Mouse (Mus musculus): Measurements from ENCODE around the gene Cyct. TPM values are rescaled to one million over a fixed set of nuclear protein-coding genes. Genes with fewer than 3 reads are reported as not detected.

Cyct gene
- not detected in 4 replicates for total RNA-seq (2023)

GRCm38 (mm10) chr2:76360226-76360625, at the start of gene Cyct:
Gene Cyct (minus strand): TSS chr2:76360450.

GRCm38 (mm10) chr2:76406151-76406936, 46.1 kb upstream of the Cyct start, which contains the start of gene Osbpl6:
Gene Osbpl6 (plus strand): TSS chr2:76406508.

GRCm38 (mm10) chr2:76369821-76370655, 9.8 kb upstream of the Cyct start, which contains the start of gene Rbm45:
Gene Rbm45 (plus strand): TSS chr2:76369984.

GRCm38 (mm10) chr2:76338215-76339156, 21.8 kb downstream of the Cyct start, which contains the start of gene Pde11a:
Gene Pde11a (minus strand): TSS chr2:76338774.

Other genes with a start within 250 kb of the Cyct start
- 0.30 to 0.37 TPM in 2 of 4 replicates, not detected in the others for gene Pde11a, start 21.7 kb downstream of the Cyct start, total RNA-seq (2023)
- gene Rbm45, start 9.5 kb upstream of the Cyct start, total RNA-seq (2023): 31.9 to 36.6 TPM (median 35.9 TPM) in 4 replicates
- gene Osbpl6, start 46.1 kb upstream of the Cyct start, total RNA-seq (2023): 0.14 to 0.31 TPM (median 0.24 TPM) in 4 replicates

Measured in B cell, adult 62 days (primary cell).